Mouse (Mus musculus) ES-Bruce4 (cell line): ENCODE results near the gene Cltrn. TPM values are rescaled to one million over a fixed set of nuclear protein-coding genes. Genes with fewer than 3 reads are reported as not detected.

Source experiments
- H3K27ac ChIP-seq: 2 replicates; pipeline ENCODE4 v1.5.1; 2012; ENCODE audit warnings: low read length, inconsistent platforms; ENCODE audit not compliant: insufficient read depth
- H3K27me3 ChIP-seq: 2 replicates; pipeline ENCODE4 v1.6.1; 2012; ENCODE audit warnings: mild to moderate bottlenecking, low read length, inconsistent platforms; ENCODE audit not compliant: control insufficient read depth, poor library complexity, insufficient read depth, severe bottlenecking
- H3K36me3 ChIP-seq: 2 replicates; pipeline ENCODE4 v1.6.1; 2012; ENCODE audit warnings: inconsistent platforms, mild to moderate bottlenecking, low read length, moderate library complexity; ENCODE audit not compliant: control insufficient read depth, poor library complexity, insufficient read depth, severe bottlenecking
- H3K4me1 ChIP-seq: one replicate; pipeline ENCODE4 v1.8.1; 2011; ENCODE audit warnings: low read length; ENCODE audit not compliant: control insufficient read depth, insufficient read depth
- H3K4me3 ChIP-seq: 2 replicates; pipeline ENCODE4 v1.5.1; 2011; ENCODE audit warnings: low read depth, mild to moderate bottlenecking, low read length
- H3K9ac ChIP-seq: 2 replicates; pipeline ENCODE4 v1.6.1; 2012; ENCODE audit warnings: low read depth, mild to moderate bottlenecking, inconsistent platforms; ENCODE audit not compliant: poor library complexity, severe bottlenecking
- H3K9me3 ChIP-seq: replicated peaks from 2 replicates; pipeline ENCODE4 v1.6.1; 2012; ENCODE audit warnings: mild to moderate bottlenecking, low read length, inconsistent platforms; ENCODE audit not compliant: control insufficient read depth, poor library complexity, insufficient read depth, severe bottlenecking
- CTCF ChIP-seq: IDR thresholded peaks from one replicate; pipeline ENCODE4 v1.8.1; 2011; ENCODE audit warnings: low read depth, low read length
- EP300 ChIP-seq: IDR thresholded peaks from 2 replicates; pipeline ENCODE4 v1.6.1; 2011; ENCODE audit warnings: low read depth, low read length; ENCODE audit not compliant: insufficient read depth
- POLR2A ChIP-seq: IDR thresholded peaks from one replicate; pipeline ENCODE4 v1.8.1; 2011; ENCODE audit warnings: low read length; ENCODE audit not compliant: insufficient read depth
- polyA plus RNA-seq: library from polyadenylated mRNA; stranded (reverse); fragments of >200 nt; gene quantifications from 2 replicates; pipeline ENCODE4 v1.2.4, GENCODE M21; 2011; ENCODE audit warnings: low read depth; ENCODE audit not compliant: missing spikeins, insufficient read depth, insufficient read length

Gene Cltrn
- polyA plus RNA-seq, 1 experiment: not detected

DNA sequence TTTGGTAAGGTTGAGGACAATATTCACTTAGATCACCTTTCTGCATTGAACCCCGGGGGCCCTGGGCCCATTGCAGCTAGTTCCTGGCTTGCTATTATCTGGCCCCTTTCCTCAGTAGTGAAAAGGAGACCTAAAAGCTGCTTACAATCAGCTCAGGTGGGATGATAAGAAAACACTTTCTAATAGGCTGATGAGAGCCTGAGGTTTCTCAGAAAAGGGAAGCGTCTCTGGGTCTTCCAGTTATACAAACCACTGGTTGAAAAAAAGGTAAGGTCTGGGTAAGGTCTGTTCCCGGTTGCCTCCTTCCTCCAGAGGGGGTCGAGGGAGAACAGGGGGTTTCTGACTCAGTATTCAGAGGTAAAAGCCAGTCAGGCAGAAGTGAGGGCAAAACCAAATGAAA, 29.6 kb upstream of the Cltrn start:
- Histone ChIP-seq H3K9ac (no peak overlapping the region), H3K27me3 (no peaks in the 10 kb centered on the region)

DNA sequence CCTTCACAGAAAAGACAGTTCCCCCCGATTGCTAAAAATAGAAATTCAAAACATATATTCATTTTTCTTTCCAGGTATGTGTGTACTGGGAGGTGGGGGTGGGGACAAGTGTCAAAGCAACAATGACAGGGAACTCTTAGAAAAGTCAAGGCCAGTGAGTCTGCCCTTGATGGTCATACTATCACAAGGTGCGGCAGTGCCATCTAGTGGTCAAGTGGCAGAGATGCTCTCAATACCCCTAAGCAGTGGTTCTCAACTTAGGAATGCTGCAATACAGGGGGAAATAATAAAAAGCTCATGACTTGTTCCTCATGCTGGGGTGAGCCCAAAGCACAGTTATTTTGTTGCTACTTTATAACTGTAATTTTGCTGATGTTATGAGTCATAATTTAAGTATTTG, 22.4 kb upstream of the Cltrn start:
- H3K36me3 ChIP-seq: peaks cover 3% of the 10 kb centered on the region
- TF ChIP-seq CTCF (peak; percentile 43), POLR2A (no peak), EP300 (no peak)
- no peak overlapping the region for H3K27ac ChIP-seq
- H3K27me3 ChIP-seq: no peaks in the 10 kb centered on the region
- H3K9ac ChIP-seq: no peak overlapping the region
- no peaks in the 10 kb centered on the region for H3K4me1 ChIP-seq
- H3K9me3 ChIP-seq: no peaks in the 10 kb centered on the region
- no peak overlapping the region for H3K4me3 ChIP-seq

More for the DNA sequence above, 29.6 kb upstream of the Cltrn start:
- Histone ChIP-seq H3K9me3 (no peaks in the 10 kb centered on the region), H3K36me3 (no peaks in the 10 kb centered on the region), H3K27ac (no peak overlapping the region), H3K4me3 (no peak overlapping the region), H3K4me1 (no peaks in the 10 kb centered on the region)
- TF ChIP-seq POLR2A (no peak), CTCF (no peak), EP300 (no peak)

DNA sequence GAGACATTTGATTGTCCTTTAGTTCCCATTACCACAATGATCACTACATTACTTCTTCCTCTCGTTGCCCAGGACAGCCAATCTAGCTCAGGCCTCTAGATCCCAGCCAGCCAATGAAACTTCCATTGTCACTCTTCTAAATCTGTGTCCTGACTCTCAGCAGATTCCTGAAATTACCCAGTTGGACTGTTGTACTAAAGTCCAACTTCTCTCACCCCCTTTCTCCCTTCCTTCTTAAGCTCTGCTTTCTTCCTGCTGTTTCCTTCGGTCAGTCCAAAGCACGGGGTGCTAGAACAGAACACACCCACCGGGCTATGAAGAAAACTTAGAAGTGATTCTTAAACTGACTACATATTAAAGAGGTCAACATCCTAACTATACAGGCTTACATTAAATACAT, 19.7 kb upstream of the Cltrn start:
- Histone ChIP-seq H3K36me3 (peaks cover 17% of the 10 kb centered on the region), H3K9ac (no peak overlapping the region), H3K9me3 (no peaks in the 10 kb centered on the region), H3K27me3 (no peaks in the 10 kb centered on the region), H3K4me1 (no peaks in the 10 kb centered on the region), H3K27ac (no peak overlapping the region), H3K4me3 (no peak overlapping the region)
- no peak for TF ChIP-seq CTCF
- no peak for TF ChIP-seq EP300
- TF ChIP-seq POLR2A: no peak

DNA sequence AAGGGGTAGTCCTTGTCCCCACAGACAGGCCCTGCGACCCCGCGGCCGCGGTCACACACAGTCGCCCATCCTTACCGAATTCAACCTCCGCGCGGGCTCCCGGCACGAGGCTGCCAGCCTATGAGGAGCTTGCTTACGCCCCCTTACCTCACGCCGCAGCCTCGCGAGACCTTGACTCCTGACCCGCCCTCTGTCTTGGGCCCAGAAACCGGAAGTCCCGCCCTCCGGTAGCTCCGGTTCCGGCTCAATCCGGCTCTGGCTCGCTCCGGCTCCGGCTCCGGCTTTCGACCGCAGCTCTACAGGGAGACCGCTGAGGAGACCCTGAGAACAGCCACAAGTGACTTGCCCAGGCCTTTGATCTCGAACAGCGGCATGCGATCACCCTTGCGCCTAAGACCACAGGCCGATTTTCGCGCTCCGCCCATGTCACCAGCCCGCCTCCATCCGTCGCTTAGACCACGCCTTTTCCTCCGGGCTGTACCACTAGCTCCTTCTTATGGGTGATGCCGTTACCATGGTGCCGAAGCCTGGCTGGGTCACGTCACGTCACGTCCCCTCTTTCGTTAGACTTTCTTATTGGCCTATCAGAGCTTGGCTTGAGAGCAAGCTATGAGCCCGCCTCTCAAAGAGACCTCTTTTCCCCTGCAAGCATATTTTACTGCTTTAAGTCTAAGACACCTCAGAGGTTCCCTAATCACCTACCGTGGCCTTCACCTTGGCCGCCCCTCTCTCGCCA, 12.4 kb upstream of the Cltrn start, which contains the start of gene Siah1b:
Gene Siah1b, minus strand, starts transcription at position 454 of the 736 bp plus-strand sequence.
- Histone ChIP-seq H3K9ac (peak within 1 kb of the TSS; percentile 79), H3K9me3 (no peaks in the 10 kb centered on the region), H3K27me3 (no peaks in the 10 kb centered on the region), H3K36me3 (peaks cover 19% of the 10 kb centered on the region), H3K27ac (peak within 1 kb of the TSS; percentile 74), H3K4me3 (peak within 1 kb of the TSS; percentile 95), H3K4me1 (no peaks in the 10 kb centered on the region)
- no peak for TF ChIP-seq CTCF
- TF ChIP-seq EP300: no peak
- no peak for TF ChIP-seq POLR2A

DNA sequence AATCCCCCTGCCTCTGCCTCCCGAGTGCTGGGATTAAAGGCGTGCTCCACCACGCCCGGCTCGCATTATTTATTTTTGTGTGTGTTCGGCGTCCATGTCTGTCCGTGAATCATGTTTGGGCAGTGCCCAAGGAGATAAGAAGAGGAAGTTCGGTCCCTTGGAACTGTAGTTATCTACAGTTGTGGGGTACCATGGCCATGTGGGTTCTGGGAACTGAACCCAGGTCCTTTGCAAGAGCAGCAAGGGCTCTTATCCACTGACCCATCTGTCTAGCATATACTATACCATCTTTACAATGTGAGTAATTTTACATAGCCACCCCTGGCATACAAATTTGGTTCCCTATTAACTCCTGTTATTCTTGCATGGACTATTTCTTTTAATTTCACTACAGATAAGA, 6.6 kb upstream of the Cltrn start:
- H3K27ac ChIP-seq: no peak overlapping the region
- H3K36me3 ChIP-seq: no peaks in the 10 kb centered on the region
- no peak overlapping the region for H3K4me3 ChIP-seq
- H3K27me3 ChIP-seq: no peaks in the 10 kb centered on the region
- TF ChIP-seq EP300: no peak
- TF ChIP-seq CTCF: no peak
- TF ChIP-seq POLR2A: no peak
- H3K9ac ChIP-seq: no peak overlapping the region
- no peaks in the 10 kb centered on the region for H3K9me3 ChIP-seq
- H3K4me1 ChIP-seq: no peaks in the 10 kb centered on the region

DNA sequence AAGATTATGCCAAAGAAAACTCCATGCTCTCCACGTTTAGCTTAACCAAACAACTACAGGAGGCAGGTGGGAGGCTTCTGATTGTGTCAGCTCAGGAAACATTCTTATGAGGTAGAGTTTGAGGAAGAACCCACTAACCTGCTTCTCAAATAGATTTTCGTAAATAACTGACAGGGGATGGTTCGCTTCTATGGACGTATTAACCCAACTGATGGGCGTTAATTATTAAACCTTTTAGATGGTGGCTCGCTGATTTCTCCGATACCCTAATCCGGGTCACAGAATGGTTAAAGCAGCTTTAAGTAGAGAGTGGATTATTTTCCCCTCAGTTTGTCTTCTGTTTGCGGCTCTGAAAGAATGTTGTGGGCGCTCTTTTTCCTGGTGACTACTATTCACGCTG, 1.3 kb downstream of the Cltrn start:
- H3K27me3 ChIP-seq: no peaks in the 10 kb centered on the region

More for the DNA sequence above, 1.3 kb downstream of the Cltrn start:
- Histone ChIP-seq H3K4me3 (no peak overlapping the region), H3K4me1 (no peaks in the 10 kb centered on the region), H3K27ac (no peak overlapping the region), H3K9me3 (no peaks in the 10 kb centered on the region), H3K9ac (no peak overlapping the region), H3K36me3 (no peaks in the 10 kb centered on the region)
- TF ChIP-seq CTCF: no peak
- no peak for TF ChIP-seq EP300
- no peak for TF ChIP-seq POLR2A
